Comparison of ENCODE assay signal across 9 mouse cellular contexts in genomic region chr19:4559588-4559987, GRCm38 (mm10). TPM values are rescaled to one million over a fixed set of nuclear protein-coding genes. Genes with fewer than 3 reads are reported as not detected.
DNase-seq lines count a peak whose midpoint lies in the region; ATAC-seq and TF ChIP-seq lines count a peak whose summit lies in the region.
"Had no signal": no experiment of that assay in that cellular context is flagged by ENCODE, and none has a peak within 500 bp of the region (broad histone marks: within the 10 kb centered on the region; RNA-seq: fewer than 3 reads in every experiment).

No protein-coding gene starts in this region.

- H3K27me3 ChIP-seq in forebrain, embryonic 15.5 days, result no peaks in the 10 kb centered on the region
- H3K27me3 ChIP-seq in midbrain, postnatal 0 days (ENCODE audit: insufficient read depth, low read length), result no peaks in the 10 kb centered on the region
- H3K27me3 ChIP-seq: limb, embryonic 15.5 days had no signal

- peaks cover 24% of the 10 kb centered on the region for H3K4me1 ChIP-seq in forebrain, embryonic 15.5 days
- H3K4me1 ChIP-seq in midbrain, postnatal 0 days (ENCODE audit: insufficient read depth, low read length), result 0 out of 2 replicates have a peak, but pooled peaks cover 5% of the 10 kb centered on the region

- TF ChIP-seq CTCF in midbrain, postnatal 0 days (IDR thresholded peaks at IDR 0.05), result no peak

- H3K4me3 ChIP-seq in forebrain, embryonic 15.5 days, result no peak overlapping the region
- H3K4me3 ChIP-seq in midbrain, postnatal 0 days (ENCODE audit: low read depth, low read length), result no peak overlapping the region
- H3K4me3 ChIP-seq: limb, embryonic 15.5 days had no signal

- 0 out of 2 replicates have a peak, but pooled peaks have one; percentile 46 for ATAC-seq in forebrain, embryonic 15.5 days (replicated peaks)
- ATAC-seq in midbrain, postnatal 0 days (ENCODE audit: low FRiP score), result peak; percentile 65; the same call in 1 of the 2 replicates
- ATAC-seq: intestine, postnatal 0 days had no signal

- 13% methylated on average over 2 of the region's 2 CpGs for WGBS in forebrain, embryonic 15.5 days
- WGBS in midbrain, postnatal 0 days, result 22% methylated on average over 2 of the region's 2 CpGs

- no peaks in the 10 kb centered on the region for H3K36me3 ChIP-seq in forebrain, embryonic 15.5 days
- H3K36me3 ChIP-seq in midbrain, postnatal 0 days (ENCODE audit: insufficient read depth, low read length), result no peaks in the 10 kb centered on the region
- H3K36me3 ChIP-seq: limb, embryonic 15.5 days had no signal

- peak; percentile 7 to 27 for DNase-seq in left cerebral cortex, postnatal 10 days (ENCODE audit: extremely low spot score in 1 of 2, low spot score in 2 of 2)
- no peak for DNase-seq in left cerebral cortex, postnatal 25 days (ENCODE audit: low spot score in 2 of 2)
- peak; percentile 29 for DNase-seq in layer of hippocampus, adult 9-10 months (ENCODE audit: low spot score)
- DNase-seq in midbrain, postnatal 0 days (ENCODE audit: low spot score), result peak; percentile 70
- no peak for DNase-seq in adrenal gland, adult 2 months
- no peak for DNase-seq in kidney, postnatal 14 days

- H3K9ac ChIP-seq in forebrain, embryonic 15.5 days (replicated peaks), result no peak overlapping the region
- H3K9ac ChIP-seq in midbrain, postnatal 0 days (replicated peaks; ENCODE audit: low read length, poor library complexity, severe bottlenecking), result no peak overlapping the region
- H3K9ac ChIP-seq: limb, embryonic 15.5 days had no signal

- no peak overlapping the region; the same call in 1 of the 2 replicates for H3K27ac ChIP-seq in forebrain, embryonic 15.5 days (replicated peaks)
- peak overlapping the region; percentile 67 for H3K27ac ChIP-seq in midbrain, postnatal 0 days (ENCODE audit: low read depth, low read length)
- H3K27ac ChIP-seq: limb, embryonic 15.5 days had no signal

- no peak overlapping the region for H3K4me2 ChIP-seq in forebrain, embryonic 15.5 days (replicated peaks)
- no peak overlapping the region for H3K4me2 ChIP-seq in midbrain, postnatal 0 days (ENCODE audit: low read depth, low read length, poor library complexity, severe bottlenecking)
- H3K4me2 ChIP-seq: limb, embryonic 15.5 days had no signal

- no peaks in the 10 kb centered on the region for H3K9me3 ChIP-seq in forebrain, embryonic 15.5 days
- no peaks in the 10 kb centered on the region for H3K9me3 ChIP-seq in midbrain, postnatal 0 days (ENCODE audit: low read length)
- H3K9me3 ChIP-seq: limb, embryonic 15.5 days had no signal

- intact Hi-C loops in left cerebral cortex, postnatal 10 days (cut with DNase I), result no loop called here
- intact Hi-C loops in left cerebral cortex, postnatal 25 days (cut with DNase I), result no loop called here

RNA-seq across cellular contexts. Expression of gene Pcx, which starts 49.3 kb away (rescaled TPM):
- total RNA-seq in left cerebral cortex, postnatal 10 days (2021), result 10 to 100 TPM; 46.8 to 50.8 TPM
- total RNA-seq in left cerebral cortex, postnatal 25 days (2021), result 10 to 100 TPM; 56.9 to 66.3 TPM
- 26.8 and 28.4 TPM in 2 replicates for polyA plus RNA-seq in forebrain, embryonic 15.5 days (2015; fragmentation: Nextera tagmentation; extraction: Ambion mirVana)
- 45.1 and 57.8 TPM in 2 replicates for total RNA-seq in midbrain, postnatal 0 days (2014; rRNA removed)
- polyA plus RNA-seq in midbrain, postnatal 0 days (2015; fragmentation: Nextera tagmentation; extraction: Ambion mirVana), result 32.0 and 41.2 TPM in 2 replicates
- total RNA-seq in adrenal gland, adult 2 months (2021), result 100 to 1,000 TPM; 536 to 579 TPM
- polyA plus RNA-seq in adrenal gland, adult 2 months (2012; rRNA removed), result 474 and 524 TPM in 2 replicates

RNA-seq across cellular contexts. Expression of gene Lrfn4, which starts 55.9 kb away (rescaled TPM):
- 10 to 100 TPM; 73.7 to 76.1 TPM for total RNA-seq in left cerebral cortex, postnatal 10 days (2021)
- 10 to 100 TPM; 47.2 to 47.3 TPM for total RNA-seq in left cerebral cortex, postnatal 25 days (2021)
- polyA plus RNA-seq in forebrain, embryonic 15.5 days (2015; fragmentation: Nextera tagmentation; extraction: Ambion mirVana), result 10.9 and 11.7 TPM in 2 replicates
- total RNA-seq in midbrain, postnatal 0 days (2014; rRNA removed), result 164 TPM in 2 replicates
- polyA plus RNA-seq in midbrain, postnatal 0 days (2015; fragmentation: Nextera tagmentation; extraction: Ambion mirVana), result 15.4 and 17.1 TPM in 2 replicates
- 1 to 10 TPM; 3.3 to 6.7 TPM for total RNA-seq in adrenal gland, adult 2 months (2021)
- 17.1 and 22.1 TPM in 2 replicates for polyA plus RNA-seq in adrenal gland, adult 2 months (2012; rRNA removed)

Comparison
In these comparisons a context has a peak if more than half of its experiments do, and no peak if none do; other contexts are left out.
1. DNase-seq: peak in left cerebral cortex, postnatal 10 days (2 of 2), layer of hippocampus, adult 9-10 months (single experiment) and midbrain, postnatal 0 days (single experiment); none in left cerebral cortex, postnatal 25 days (0 of 2), adrenal gland, adult 2 months (single experiment) and kidney, postnatal 14 days (single experiment).
2. RNA of gene Lrfn4, which starts 55.9 kb away (total RNA-seq): 164 TPM in midbrain, postnatal 0 days, 73.7 to 76.1 TPM in left cerebral cortex, postnatal 10 days and 47.2 to 47.3 TPM in left cerebral cortex, postnatal 25 days; 3.3 to 6.7 TPM in adrenal gland, adult 2 months; every median in the first group is over 4 times any median in the second.